Comparison of ENCODE assay signal across 9 mouse cellular contexts in genomic region chr6:104492490-104493431, GRCm38 (mm10). TPM values are rescaled to one million over a fixed set of nuclear protein-coding genes. Genes with fewer than 3 reads are reported as not detected.
DNase-seq lines count a peak whose midpoint lies in the region.
"Had no signal": no experiment of that assay in that cellular context is flagged by ENCODE, and none has a peak within 500 bp of the region (broad histone marks: within the 10 kb centered on the region; RNA-seq: fewer than 3 reads in every experiment).

Gene Cntn6 (plus strand): TSS chr6:104492790.

- WGBS in hindbrain, embryonic 10.5 days: 32% methylated on average over 11 of the region's 11 CpGs

- intact Hi-C loops in left cerebral cortex, postnatal 14 days (cut with DNase I): loop anchor here (10.0 kb wide), 1 partner anchor 272 kb away; no protein-coding TSS in a partner anchor
- intact Hi-C loops in gastrocnemius, postnatal 14 days (cut with DNase I; ENCODE audit: low total_unique reads): no loop called here
- intact Hi-C loops in heart, postnatal 10 days (cut with DNase I): no loop called here

- peak; percentile 85 for DNase-seq in brain, adult 2 months (ENCODE audit: low read depth, low spot score)
- peak; percentile 58 to 60 for DNase-seq in cerebellum, postnatal 10 days
- DNase-seq in hindbrain, embryonic 10.5 days (ENCODE audit: low spot score): peak; percentile 38
- peak; percentile 25 to 34 for DNase-seq in left cerebral cortex, postnatal 14 days (ENCODE audit: low spot score in 2 of 2)
- DNase-seq in right cerebral cortex, postnatal 36 days (ENCODE audit: low spot score in 2 of 2): peak; percentile 12 to 26
- DNase-seq in gastrocnemius, postnatal 14 days: no peak
- no peak for DNase-seq in heart, postnatal 10 days
- no peak for DNase-seq in ovary, postnatal 14 days (ENCODE audit: low spot score)

- H3K36me3 ChIP-seq in hindbrain, embryonic 10.5 days: no peaks in the 10 kb centered on the region

- H3K27ac ChIP-seq in hindbrain, embryonic 10.5 days: peak within 1 kb of the TSS; percentile 76

- no peaks in the 10 kb centered on the region for H3K27me3 ChIP-seq in hindbrain, embryonic 10.5 days (ENCODE audit: insufficient read depth, poor library complexity, severe bottlenecking)
- H3K27me3 ChIP-seq: Patski had no signal

- no peaks in the 10 kb centered on the region for H3K9me3 ChIP-seq in hindbrain, embryonic 10.5 days

- H3K4me1 ChIP-seq in hindbrain, embryonic 10.5 days (replicated peaks): peaks cover 17% of the 10 kb centered on the region

- H3K4me3 ChIP-seq in hindbrain, embryonic 10.5 days: peak within 1 kb of the TSS; percentile 32

RNA-seq across cellular contexts. Expression of gene Cntn6, which starts in this region (rescaled TPM):
- 0.39 and 0.66 TPM in 2 replicates for polyA plus RNA-seq in hindbrain, embryonic 10.5 days (2016; fragmentation: Nextera tagmentation; extraction: Ambion mirVana)
- 10 to 100 TPM; 33.8 to 37.6 TPM for total RNA-seq in left cerebral cortex, postnatal 14 days (2021)
- total RNA-seq in gastrocnemius, postnatal 14 days (2021): not detected
- total RNA-seq in heart, postnatal 10 days (2021): not detected
- polyA plus RNA-seq: Patski had no signal

Comparison
In these comparisons a context has a peak if more than half of its experiments do, and no peak if none do; other contexts are left out.
1. RNA of gene Cntn6 (total RNA-seq): 33.8 to 37.6 TPM in left cerebral cortex, postnatal 14 days; not detected in heart, postnatal 10 days and not detected in gastrocnemius, postnatal 14 days; every median in the first group is over 10 times any median in the second.
2. Peak in DNase-seq, H3K4me3 ChIP-seq and H3K27ac ChIP-seq in hindbrain, embryonic 10.5 days; RNA of the gene not detected or under 1 TPM.
3. DNase-seq: peak in brain, adult 2 months (single experiment), cerebellum, postnatal 10 days (2 of 2), left cerebral cortex, postnatal 14 days (2 of 2) and right cerebral cortex, postnatal 36 days (2 of 2); none in gastrocnemius, postnatal 14 days (single experiment), heart, postnatal 10 days (0 of 2) and ovary, postnatal 14 days (single experiment).